Mouse (Mus musculus) liver, embryonic 14.5 days (tissue): Measurements from ENCODE around the gene Zfp473. TPM values are rescaled to one million over a fixed set of nuclear protein-coding genes. Genes with fewer than 3 reads are reported as not detected.

Source experiments
- ATAC-seq: fragments of 200-750 bp; cut with Nextera tagmentation; 2 replicates; pipeline ENCODE4 v1.8.0; 2017; ENCODE audit warnings: moderate number of reproducible peaks, mild to moderate bottlenecking, moderate library complexity; ENCODE audit not compliant: insufficient read depth
- DNase-seq, 3 experiments: peaks; one replicate each; pipeline ENCODE4 v3.0.0-alpha.2; 2012 to 2013; ENCODE audit warnings: low read depth in 3 of 3, low spot score in 3 of 3
- H3K27ac ChIP-seq: fragments of 300-500 bp; sonication (generic); 2 replicates; pipeline ENCODE4 v1.5.1; 2014; ENCODE audit warnings: moderate library complexity, mild to moderate bottlenecking, control low read depth, inconsistent platforms
- H3K27me3 ChIP-seq: fragments of 300-500 bp; sonication (generic); 2 replicates; pipeline ENCODE4 v1.6.1; 2014; ENCODE audit warnings: mild to moderate bottlenecking, low read length, moderate library complexity; ENCODE audit not compliant: control insufficient read depth, insufficient read depth
- H3K36me3 ChIP-seq: fragments of 300-500 bp; sonication (generic); replicated peaks from 2 replicates; pipeline ENCODE4 v1.6.1; 2014; ENCODE audit warnings: low read depth; ENCODE audit not compliant: control insufficient read depth, insufficient read depth
- H3K4me1 ChIP-seq, 2 experiments: fragments of 200-500 bp in 1 of 2; fragments of 300-500 bp in 1 of 2; sonication (generic) in 1 of 2; replicated peaks; 2 replicates each; pipeline ENCODE4 v1.6.1; 2012 to 2014; ENCODE audit warnings: antibody characterized with exemption in 1 of 2, inconsistent platforms in 1 of 2, low read length in 1 of 2; ENCODE audit not compliant: control insufficient read depth in 2 of 2, insufficient read depth in 2 of 2
- H3K4me2 ChIP-seq: fragments of 300-500 bp; sonication (generic); 2 replicates; pipeline ENCODE4 v1.6.1; 2014; ENCODE audit warnings: low read depth, mild to moderate bottlenecking, control low read depth, moderate library complexity
- H3K4me3 ChIP-seq, 2 experiments: fragments of 200-500 bp in 1 of 2; fragments of 300-500 bp in 1 of 2; sonication (generic) in 1 of 2; 2 replicates each; pipeline ENCODE4 v1.5.1; 2012 to 2014; ENCODE audit warnings: low read depth in 2 of 2, low read length in 2 of 2, mild to moderate bottlenecking in 2 of 2, control low read depth in 1 of 2, inconsistent platforms in 1 of 2, moderate library complexity in 1 of 2; ENCODE audit not compliant: insufficient read depth in 1 of 2
- H3K9ac ChIP-seq: fragments of 300-500 bp; sonication (generic); replicated peaks from 2 replicates; pipeline ENCODE4 v1.6.1; 2014; ENCODE audit warnings: mild to moderate bottlenecking, control low read depth, moderate library complexity
- H3K9me3 ChIP-seq: fragments of 300-500 bp; sonication (generic); 2 replicates; pipeline ENCODE4 v1.6.1; 2016; ENCODE audit warnings: low read length, mixed read lengths; ENCODE audit not compliant: control insufficient read depth
- CTCF ChIP-seq: IDR thresholded peaks from 2 replicates; pipeline ENCODE4 v1.5.1; 2016; ENCODE audit warnings: antibody characterized with exemption, low read depth, control low read depth
- EP300 ChIP-seq: IDR thresholded peaks from 2 replicates; pipeline ENCODE4 v1.6.1; 2016; ENCODE audit warnings: antibody characterized with exemption, low read depth
- WGBS: fragments of 180-500 bp; shearing (Covaris S2); extraction: QIAGEN DNeasy Blood & Tissue Kit; methylation state at CpG from one replicate; pipeline ENCODE4 v1.1.7; 2014; ENCODE audit not compliant: insufficient replicate concordance; 5-methylcytosine and 5-hydroxymethylcytosine counted together
- polyA plus RNA-seq, 2 experiments: library from polyadenylated mRNA; depleted of rRNA in 1 of 2; stranded (reverse) in 1 of 2; unstranded in 1 of 2; fragments of >200 nt; fragmentation: Nextera tagmentation in 1 of 2; extraction: Ambion mirVana in 1 of 2; gene quantifications; 2 replicates each; pipeline versions ENCODE4 v1.2.1 to v1.2.3; 2012 to 2014

Zfp473 gene
- polyA plus RNA-seq, 2 experiments: 0.81 to 0.96 TPM

DNA sequence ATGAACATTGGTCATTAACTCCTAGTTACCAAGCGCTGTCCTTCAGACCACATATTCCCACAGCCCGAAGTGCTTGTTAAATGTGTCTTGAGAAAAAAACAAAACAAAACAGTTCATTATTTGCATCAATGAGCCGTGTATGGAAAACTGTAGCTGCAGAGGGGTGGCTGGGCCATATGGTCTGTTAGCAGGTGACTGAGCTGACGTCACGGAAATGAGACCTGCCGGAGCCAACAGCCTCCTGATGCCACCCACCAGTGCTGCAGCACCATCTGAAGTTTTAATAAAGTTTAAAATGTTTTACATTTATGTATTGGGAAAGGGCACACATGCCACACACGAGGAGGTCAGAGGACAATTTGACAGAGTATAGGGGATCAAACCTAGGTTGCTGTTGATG lies 61.5 kb downstream of the Zfp473 start:
- H3K4me2 ChIP-seq: no peak overlapping the region
- H3K27ac ChIP-seq: no peak overlapping the region
- TF ChIP-seq CTCF (no peak), EP300 (no peak)
- 71% methylated on average over 7 of the region's 7 CpGs for WGBS
- H3K4me1 ChIP-seq: no peaks in the 10 kb centered on the region
- no peaks in the 10 kb centered on the region for H3K36me3 ChIP-seq
- no peak overlapping the region for H3K4me3 ChIP-seq
- no peaks in the 10 kb centered on the region for H3K9me3 ChIP-seq
- no peaks in the 10 kb centered on the region for H3K27me3 ChIP-seq
- DNase-seq (no peak), ATAC-seq (no peak)
- H3K9ac ChIP-seq: no peak overlapping the region

- H3K4me2 ChIP-seq: no peak overlapping the region
- ATAC-seq (no peak), DNase-seq (no peak)
- H3K4me1 ChIP-seq: no peaks in the 10 kb centered on the region
- no peak overlapping the region for H3K4me3 ChIP-seq
- no peaks in the 10 kb centered on the region for H3K9me3 ChIP-seq
- H3K9ac ChIP-seq: no peak overlapping the region
- no peaks in the 10 kb centered on the region for H3K27me3 ChIP-seq
- TF ChIP-seq EP300: no peak
- peak; percentile 59 for TF ChIP-seq CTCF
- no peaks in the 10 kb centered on the region for H3K36me3 ChIP-seq
- no peak overlapping the region for H3K27ac ChIP-seq
- 51% methylated on average over 3 of the region's 3 CpGs for WGBS
These were observed 62.0 kb downstream of the Zfp473 start for GRCm38 (mm10) chr7:44688890-44689289.

- Histone ChIP-seq H3K27ac (no peak overlapping the region), H3K27me3 (no peaks in the 10 kb centered on the region), H3K4me3 (no peak overlapping the region), H3K4me1 (0 out of 4 replicates have a peak, but pooled peaks cover 0 to 4% of the 10 kb centered on the region in 2 experiments), H3K9ac (no peak overlapping the region), H3K9me3 (no peaks in the 10 kb centered on the region), H3K36me3 (no peaks in the 10 kb centered on the region), H3K4me2 (no peak overlapping the region)
- TF ChIP-seq CTCF: no peak
- TF ChIP-seq EP300: no peak
- DNase-seq (no peak), ATAC-seq (no peak)
- 33% methylated on average over 17 of the region's 17 CpGs for WGBS
These were observed 65.1 kb downstream of the Zfp473 start for GRCm38 (mm10) chr7:44685531-44686402.

DNA sequence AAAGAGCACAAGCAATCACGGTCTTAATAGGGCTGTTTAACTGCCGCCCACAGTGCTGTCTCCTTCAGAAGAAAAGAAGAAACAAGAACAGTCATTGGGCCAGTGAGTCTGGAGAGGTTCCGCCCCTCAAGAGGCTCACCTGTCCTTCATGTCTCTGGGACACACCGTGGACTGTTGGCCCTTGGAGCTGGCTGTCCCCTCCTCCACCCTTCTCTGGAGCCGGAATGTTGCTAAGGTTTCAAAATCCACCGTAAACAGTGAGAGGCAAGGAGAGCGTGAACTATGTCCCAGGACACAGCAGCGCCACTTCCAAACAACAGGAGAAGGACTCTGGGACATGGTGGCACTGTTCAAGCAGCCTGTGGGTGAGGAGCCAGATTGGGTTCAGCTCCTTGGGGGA lies 67.2 kb downstream of the Zfp473 start:
- no peak overlapping the region for H3K4me2 ChIP-seq
- DNase-seq (no peak), ATAC-seq (no peak)
- H3K4me3 ChIP-seq: no peak overlapping the region
- H3K9me3 ChIP-seq: no peaks in the 10 kb centered on the region
- TF ChIP-seq CTCF (no peak), EP300 (no peak)
- 61% methylated on average over 8 of the region's 8 CpGs for WGBS
- H3K9ac ChIP-seq: no peak overlapping the region
- 0 out of 4 replicates have a peak, but pooled peaks cover 0 to 4% of the 10 kb centered on the region in 2 experiments for H3K4me1 ChIP-seq
- no peaks in the 10 kb centered on the region for H3K27me3 ChIP-seq
- H3K36me3 ChIP-seq: no peaks in the 10 kb centered on the region
- no peak overlapping the region for H3K27ac ChIP-seq

Other genes starting within 250 kb of the Zfp473 start
- gene Mybpc2, start 226.4 kb downstream of the Zfp473 start, polyA plus RNA-seq (2012; rRNA removed): not detected in 2 replicates
- not detected in 2 replicates for gene Mybpc2, start 226.4 kb downstream of the Zfp473 start, polyA plus RNA-seq (2014; fragmentation: Nextera tagmentation; extraction: Ambion mirVana)
- 0.15 and 0.16 TPM in 2 replicates for gene Spib, start 219.0 kb downstream of the Zfp473 start, polyA plus RNA-seq (2012; rRNA removed)
- gene Spib, start 219.0 kb downstream of the Zfp473 start, polyA plus RNA-seq (2014; fragmentation: Nextera tagmentation; extraction: Ambion mirVana): 0.11 TPM in 2 replicates
- gene Pold1, start 202.2 kb downstream of the Zfp473 start, polyA plus RNA-seq (2012; rRNA removed): 42.1 and 46.7 TPM in 2 replicates
- 37.5 and 40.2 TPM in 2 replicates for gene Pold1, start 202.2 kb downstream of the Zfp473 start, polyA plus RNA-seq (2014; fragmentation: Nextera tagmentation; extraction: Ambion mirVana)
- gene Nr1h2, start 197.1 kb downstream of the Zfp473 start, polyA plus RNA-seq (2012; rRNA removed): 30.8 and 35.7 TPM in 2 replicates
- 38.1 and 41.4 TPM in 2 replicates for gene Nr1h2, start 197.1 kb downstream of the Zfp473 start, polyA plus RNA-seq (2014; fragmentation: Nextera tagmentation; extraction: Ambion mirVana)
- 4.3 and 5.8 TPM in 2 replicates for gene Napsa, start 178.7 kb downstream of the Zfp473 start, polyA plus RNA-seq (2012; rRNA removed)
- 6.7 and 8.6 TPM in 2 replicates for gene Napsa, start 178.7 kb downstream of the Zfp473 start, polyA plus RNA-seq (2014; fragmentation: Nextera tagmentation; extraction: Ambion mirVana)
- 0.16 and 0.24 TPM in 2 replicates for gene Kcnc3, start 160.4 kb downstream of the Zfp473 start, polyA plus RNA-seq (2012; rRNA removed)
- gene Kcnc3, start 160.4 kb downstream of the Zfp473 start, polyA plus RNA-seq (2014; fragmentation: Nextera tagmentation; extraction: Ambion mirVana): not detected in 2 replicates
- 0.15 and 0.75 TPM in 2 replicates for gene Myh14, start 80.2 kb downstream of the Zfp473 start, polyA plus RNA-seq (2012; rRNA removed)
- gene Myh14, start 80.2 kb downstream of the Zfp473 start, polyA plus RNA-seq (2014; fragmentation: Nextera tagmentation; extraction: Ambion mirVana): 0.09 and 0.23 TPM in 2 replicates
- not detected in 2 replicates for gene Izumo2, start 42.3 kb downstream of the Zfp473 start, polyA plus RNA-seq (2012; rRNA removed)
- gene Izumo2, start 42.3 kb downstream of the Zfp473 start, polyA plus RNA-seq (2014; fragmentation: Nextera tagmentation; extraction: Ambion mirVana): not detected in 2 replicates
- gene Vrk3, start 2.6 kb downstream of the Zfp473 start, polyA plus RNA-seq (2012; rRNA removed): 22.2 and 23.7 TPM in 2 replicates
- 20.4 and 22.2 TPM in 2 replicates for gene Vrk3, start 2.6 kb downstream of the Zfp473 start, polyA plus RNA-seq (2014; fragmentation: Nextera tagmentation; extraction: Ambion mirVana)
- gene Nup62, start 65.0 kb upstream of the Zfp473 start, polyA plus RNA-seq (2012; rRNA removed): 44.8 and 50.2 TPM in 2 replicates
- 31.5 and 32.8 TPM in 2 replicates for gene Nup62, start 65.0 kb upstream of the Zfp473 start, polyA plus RNA-seq (2014; fragmentation: Nextera tagmentation; extraction: Ambion mirVana)
- 0.36 and 0.40 TPM in 2 replicates for gene Il4i1, start 65.3 kb upstream of the Zfp473 start, polyA plus RNA-seq (2012; rRNA removed)
- gene Il4i1, start 65.3 kb upstream of the Zfp473 start, polyA plus RNA-seq (2014; fragmentation: Nextera tagmentation; extraction: Ambion mirVana): 0.22 and 0.52 TPM in 2 replicates
- 33.8 and 36.4 TPM in 2 replicates for gene Atf5, start 65.6 kb upstream of the Zfp473 start, polyA plus RNA-seq (2012; rRNA removed)
- 2.5 TPM in 2 replicates for gene Atf5, start 65.6 kb upstream of the Zfp473 start, polyA plus RNA-seq (2014; fragmentation: Nextera tagmentation; extraction: Ambion mirVana)
- 25.8 and 36.4 TPM in 2 replicates for gene Akt1s1, start 97.9 kb upstream of the Zfp473 start, polyA plus RNA-seq (2012; rRNA removed)
- gene Akt1s1, start 97.9 kb upstream of the Zfp473 start, polyA plus RNA-seq (2014; fragmentation: Nextera tagmentation; extraction: Ambion mirVana): 10.0 and 10.6 TPM in 2 replicates
- gene Tbc1d17, start 98.0 kb upstream of the Zfp473 start, polyA plus RNA-seq (2012; rRNA removed): 12.9 and 16.2 TPM in 2 replicates
- 18.3 and 20.2 TPM in 2 replicates for gene Tbc1d17, start 98.0 kb upstream of the Zfp473 start, polyA plus RNA-seq (2014; fragmentation: Nextera tagmentation; extraction: Ambion mirVana)
- 12.7 and 14.3 TPM in 2 replicates for gene Pnkp, start 106.1 kb upstream of the Zfp473 start, polyA plus RNA-seq (2012; rRNA removed)
- gene Pnkp, start 106.1 kb upstream of the Zfp473 start, polyA plus RNA-seq (2014; fragmentation: Nextera tagmentation; extraction: Ambion mirVana): 15.6 and 17.0 TPM in 2 replicates
- gene Ptov1, start 118.7 kb upstream of the Zfp473 start, polyA plus RNA-seq (2012; rRNA removed): 47.3 and 54.1 TPM in 2 replicates
- 35.0 and 42.1 TPM in 2 replicates for gene Ptov1, start 118.7 kb upstream of the Zfp473 start, polyA plus RNA-seq (2014; fragmentation: Nextera tagmentation; extraction: Ambion mirVana)
- 29.3 and 35.1 TPM in 2 replicates for gene Med25, start 141.7 kb upstream of the Zfp473 start, polyA plus RNA-seq (2012; rRNA removed)
- gene Med25, start 141.7 kb upstream of the Zfp473 start, polyA plus RNA-seq (2014; fragmentation: Nextera tagmentation; extraction: Ambion mirVana): 24.2 and 27.1 TPM in 2 replicates
- gene Fuz, start 145.0 kb upstream of the Zfp473 start, polyA plus RNA-seq (2012; rRNA removed): 5.9 and 6.5 TPM in 2 replicates
- 5.0 and 5.5 TPM in 2 replicates for gene Fuz, start 145.0 kb upstream of the Zfp473 start, polyA plus RNA-seq (2014; fragmentation: Nextera tagmentation; extraction: Ambion mirVana)
- 62.2 and 67.6 TPM in 2 replicates for gene Ap2a1, start 178.4 kb upstream of the Zfp473 start, polyA plus RNA-seq (2012; rRNA removed)
- 69.6 and 74.2 TPM in 2 replicates for gene Ap2a1, start 178.4 kb upstream of the Zfp473 start, polyA plus RNA-seq (2014; fragmentation: Nextera tagmentation; extraction: Ambion mirVana)
- 0.07 and 0.22 TPM in 2 replicates for gene Tsks, start 192.2 kb upstream of the Zfp473 start, polyA plus RNA-seq (2012; rRNA removed)
- gene Tsks, start 192.2 kb upstream of the Zfp473 start, polyA plus RNA-seq (2014; fragmentation: Nextera tagmentation; extraction: Ambion mirVana): 0.05 TPM in 1 of 2 replicates, not detected in the other
- 2.5 and 3.0 TPM in 2 replicates for gene Cpt1c, start 223.8 kb upstream of the Zfp473 start, polyA plus RNA-seq (2012; rRNA removed)
- gene Cpt1c, start 223.8 kb upstream of the Zfp473 start, polyA plus RNA-seq (2014; fragmentation: Nextera tagmentation; extraction: Ambion mirVana): 0.80 and 1.3 TPM in 2 replicates
- 168 and 174 TPM in 2 replicates for gene Prmt1, start 235.5 kb upstream of the Zfp473 start, polyA plus RNA-seq (2012; rRNA removed)
- gene Prmt1, start 235.5 kb upstream of the Zfp473 start, polyA plus RNA-seq (2014; fragmentation: Nextera tagmentation; extraction: Ambion mirVana): 50.4 and 51.2 TPM in 2 replicates
- gene Irf3, start 246.6 kb upstream of the Zfp473 start, polyA plus RNA-seq (2012; rRNA removed): 40.3 and 41.0 TPM in 2 replicates
- 28.0 and 32.1 TPM in 2 replicates for gene Irf3, start 246.6 kb upstream of the Zfp473 start, polyA plus RNA-seq (2014; fragmentation: Nextera tagmentation; extraction: Ambion mirVana)
- gene Bcl2l12, start 247.7 kb upstream of the Zfp473 start, polyA plus RNA-seq (2012; rRNA removed): 11.4 and 14.4 TPM in 2 replicates
- 11.7 and 11.9 TPM in 2 replicates for gene Bcl2l12, start 247.7 kb upstream of the Zfp473 start, polyA plus RNA-seq (2014; fragmentation: Nextera tagmentation; extraction: Ambion mirVana)